Mouse (Mus musculus) heart, embryonic 13.5 days (tissue): ENCODE data around the gene Tst. TPM values are rescaled to one million over a fixed set of nuclear protein-coding genes. Genes with fewer than 3 reads are reported as not detected.

ENCODE experiments used
- ATAC-seq: fragments of 200-750 bp; cut with Nextera tagmentation; 2 replicates; pipeline ENCODE4 v1.8.0; 2017; ENCODE audit warnings: moderate TSS enrichment; ENCODE audit not compliant: insufficient number of reproducible peaks, low FRiP score, low TSS enrichment; ENCODE audit errors: extremely low read depth
- H3K27ac ChIP-seq: fragments of 300-500 bp; sonication (generic); replicated peaks from 2 replicates; pipeline ENCODE4 v1.5.1; 2015; ENCODE audit warnings: moderate library complexity, mild to moderate bottlenecking, inconsistent platforms
- H3K27me3 ChIP-seq: fragments of 300-500 bp; sonication (generic); replicated peaks from 2 replicates; pipeline ENCODE4 v1.6.1; 2015; ENCODE audit warnings: mild to moderate bottlenecking, inconsistent platforms
- H3K36me3 ChIP-seq: fragments of 300-500 bp; sonication (generic); 2 replicates; pipeline ENCODE4 v1.6.1; 2015; ENCODE audit warnings: mild to moderate bottlenecking, inconsistent platforms
- H3K4me1 ChIP-seq: fragments of 300-500 bp; sonication (generic); 2 replicates; pipeline ENCODE4 v1.6.1; 2015; ENCODE audit warnings: inconsistent platforms
- H3K4me2 ChIP-seq: fragments of 300-500 bp; sonication (generic); 2 replicates; pipeline ENCODE4 v1.6.1; 2015; ENCODE audit warnings: inconsistent platforms, mild to moderate bottlenecking, moderate library complexity
- H3K4me3 ChIP-seq: fragments of 300-500 bp; sonication (generic); 2 replicates; pipeline ENCODE4 v1.5.1; 2015; ENCODE audit warnings: moderate library complexity, mild to moderate bottlenecking, inconsistent platforms
- H3K9ac ChIP-seq: fragments of 300-500 bp; sonication (generic); 2 replicates; pipeline ENCODE4 v1.6.1; 2015; ENCODE audit warnings: inconsistent platforms, mild to moderate bottlenecking, moderate library complexity
- H3K9me3 ChIP-seq: fragments of 300-500 bp; sonication (generic); 2 replicates; pipeline ENCODE4 v1.6.1; 2016; ENCODE audit warnings: inconsistent platforms
- WGBS: fragments of 180-500 bp; shearing (Covaris S2); methylation state at CpG from one replicate; pipeline ENCODE4 v1.1.7; 2015; ENCODE audit warnings: mixed read lengths; 5-methylcytosine and 5-hydroxymethylcytosine counted together
- polyA plus RNA-seq: library from polyadenylated mRNA; unstranded; fragments of >200 nt; fragmentation: Nextera tagmentation; extraction: Ambion mirVana; gene quantifications from 2 replicates; pipeline ENCODE4 v1.2.1, GENCODE M21; 2015

Gene Tst
- polyA plus RNA-seq, 1 experiment from 2014 or later = 12.2 TPM

DNA sequence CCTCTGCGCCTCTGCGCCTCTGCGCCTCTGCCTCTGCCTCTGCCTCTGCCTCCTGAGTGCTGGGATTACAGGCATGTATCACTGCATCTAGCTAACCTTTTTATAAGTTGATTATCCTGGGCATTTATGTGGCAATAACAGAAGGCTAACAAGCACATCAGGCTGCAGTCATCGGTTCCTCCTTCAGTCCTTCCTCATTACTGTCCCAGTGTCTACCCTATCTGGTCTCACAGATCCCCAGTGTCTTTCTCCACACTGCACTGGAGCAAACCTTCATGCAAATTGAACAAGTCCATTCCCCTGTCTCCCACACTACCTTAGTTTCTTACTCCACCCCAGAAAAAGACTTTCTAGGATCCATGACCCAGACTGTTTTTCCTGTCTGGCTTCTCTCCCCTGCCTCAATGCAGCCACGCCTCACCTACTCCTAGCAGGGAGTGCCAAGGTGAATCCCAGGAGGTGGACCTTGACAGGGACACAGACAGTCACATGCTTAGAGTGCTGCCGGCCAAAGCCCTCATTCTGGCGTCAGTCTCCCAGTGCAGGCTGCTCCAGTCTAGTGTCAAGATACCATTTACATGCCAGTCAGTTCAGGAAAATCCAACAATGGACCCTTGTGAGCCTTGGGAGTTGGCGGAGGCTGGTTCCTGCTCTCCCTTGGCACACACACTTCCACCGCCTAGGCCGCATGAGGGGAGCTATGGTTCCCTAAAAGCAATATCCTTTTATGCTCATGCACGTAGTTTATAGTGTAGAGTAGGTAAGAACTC is 22.1 kb downstream of the Tst start:
- H3K36me3 ChIP-seq = no peaks in the 10 kb centered on the region
- peak overlapping the region; percentile 60 for H3K27ac ChIP-seq
- no peak overlapping the region for H3K4me2 ChIP-seq
- no peak overlapping the region for H3K4me3 ChIP-seq
- no peak for ATAC-seq
- H3K27me3 ChIP-seq = 0 out of 2 replicates have a peak, but pooled peaks cover under 1% of the 10 kb centered on the region
- 69% methylated on average over 11 of the region's 11 CpGs for WGBS
- no peak overlapping the region for H3K9ac ChIP-seq
- peaks cover 18% of the 10 kb centered on the region for H3K4me1 ChIP-seq
- H3K9me3 ChIP-seq = no peaks in the 10 kb centered on the region

DNA sequence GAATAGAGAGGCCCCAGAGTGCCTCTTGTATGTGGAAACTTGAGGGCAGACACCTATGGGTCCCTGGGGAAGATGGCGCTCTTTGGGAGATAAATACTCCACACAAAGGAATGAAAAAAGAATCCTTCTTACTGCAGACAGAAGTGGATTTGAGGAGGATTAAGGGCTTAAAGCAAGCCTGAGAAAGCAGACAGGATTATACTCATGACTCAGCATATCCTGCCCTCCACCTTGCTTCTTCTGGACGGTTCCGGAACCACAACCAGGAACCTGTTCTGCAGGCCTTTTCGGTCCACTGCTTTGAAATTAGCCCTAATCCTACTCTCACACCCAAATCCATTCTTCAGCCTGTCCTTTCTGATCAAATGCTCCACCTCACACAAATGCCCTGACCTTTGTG is 23.6 kb downstream of the Tst start:
- Histone ChIP-seq H3K27me3 (no peaks in the 10 kb centered on the region), H3K4me3 (no peak overlapping the region), H3K9me3 (no peaks in the 10 kb centered on the region), H3K4me2 (no peak overlapping the region), H3K36me3 (no peaks in the 10 kb centered on the region), H3K9ac (no peak overlapping the region), H3K27ac (no peak overlapping the region), H3K4me1 (peaks cover 18% of the 10 kb centered on the region)
- no peak for ATAC-seq
- 89% methylated on average over 4 of the region's 4 CpGs for WGBS

DNA sequence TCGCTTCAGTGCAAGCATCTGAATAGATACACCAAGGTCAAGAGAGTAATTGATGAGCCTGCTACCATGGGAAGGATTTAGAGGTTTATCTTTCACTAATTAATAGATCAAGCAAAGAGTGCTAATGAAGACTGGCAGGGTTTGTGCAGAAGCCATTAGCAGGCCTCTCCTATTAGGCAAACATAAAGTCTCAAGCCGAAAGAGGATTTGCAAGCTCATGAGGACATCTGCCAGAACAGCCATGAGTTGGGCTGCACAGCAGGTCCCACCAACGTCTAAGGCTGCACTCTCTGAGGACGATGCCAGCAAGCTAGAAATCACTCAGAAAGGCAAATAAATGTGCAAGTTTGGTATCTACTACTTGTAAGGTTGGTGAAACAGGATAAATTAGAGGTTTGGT is 25.0 kb downstream of the Tst start:
- WGBS = 61% methylated on average over 4 of the region's 4 CpGs
- Histone ChIP-seq H3K27me3 (no peaks in the 10 kb centered on the region), H3K27ac (no peak overlapping the region), H3K4me2 (no peak overlapping the region), H3K9me3 (no peaks in the 10 kb centered on the region), H3K36me3 (no peaks in the 10 kb centered on the region), H3K9ac (no peak overlapping the region), H3K4me3 (no peak overlapping the region), H3K4me1 (peaks cover 18% of the 10 kb centered on the region)
- no peak for ATAC-seq

DNA sequence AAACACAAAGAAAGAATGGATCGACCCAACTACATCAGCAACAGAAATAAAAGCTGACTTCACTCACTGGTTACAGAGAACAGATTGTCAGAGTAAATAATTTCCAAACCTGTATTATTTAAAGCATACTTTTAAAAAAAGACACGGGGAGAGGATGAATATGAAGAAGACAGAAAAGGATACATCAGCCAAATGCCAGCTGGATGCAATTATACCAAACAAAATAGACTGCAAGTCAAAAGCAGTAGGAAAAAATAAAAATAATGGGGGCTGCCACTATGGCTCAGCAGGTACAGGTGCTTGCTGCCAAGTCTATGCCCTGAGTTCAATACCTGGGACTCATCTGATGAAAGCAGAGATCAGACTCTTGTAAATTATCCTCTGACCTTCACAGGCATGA is 25.5 kb downstream of the Tst start:
- 74% methylated on average over 2 of the region's 2 CpGs for WGBS
- no peak overlapping the region for H3K4me3 ChIP-seq
- ATAC-seq = no peak
- H3K27ac ChIP-seq = no peak overlapping the region
- peaks cover 17% of the 10 kb centered on the region for H3K4me1 ChIP-seq
- no peaks in the 10 kb centered on the region for H3K36me3 ChIP-seq
- H3K4me2 ChIP-seq = no peak overlapping the region
- H3K9ac ChIP-seq = no peak overlapping the region
- no peaks in the 10 kb centered on the region; the same call in 1 of the 2 replicates for H3K27me3 ChIP-seq
- H3K9me3 ChIP-seq = no peaks in the 10 kb centered on the region

- 72% methylated on average over 10 of the region's 10 CpGs for WGBS
- Histone ChIP-seq H3K4me3 (no peak overlapping the region), H3K9me3 (no peaks in the 10 kb centered on the region), H3K27me3 (no peaks in the 10 kb centered on the region; the same call in 1 of the 2 replicates), H3K4me1 (0 out of 2 replicates have a peak, but pooled peaks cover 1% of the 10 kb centered on the region), H3K36me3 (no peaks in the 10 kb centered on the region), H3K4me2 (no peak overlapping the region), H3K27ac (no peak overlapping the region), H3K9ac (no peak overlapping the region)
- ATAC-seq = no peak
Measured at GRCm38 (mm10) chr15:78378556-78378955, 27.2 kb downstream of the Tst start.

DNA sequence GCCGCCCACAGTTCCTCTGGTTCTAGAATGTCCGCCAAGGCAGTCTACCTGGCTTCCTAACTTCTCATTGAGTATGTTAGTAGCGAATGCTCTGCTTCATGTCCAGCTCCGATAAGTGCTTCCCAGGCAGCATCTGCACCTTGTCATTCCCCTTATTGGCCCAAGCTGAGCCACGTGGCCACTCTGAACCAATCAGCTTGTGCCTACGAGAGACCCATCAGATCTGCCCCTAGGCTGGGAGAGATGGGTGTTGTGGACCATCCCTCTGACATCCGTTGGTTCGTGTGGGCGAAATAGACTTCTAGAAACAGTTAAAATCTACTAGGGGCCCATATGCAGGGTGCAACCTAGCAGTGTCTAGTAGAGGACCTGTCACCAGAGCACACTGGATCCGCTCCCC is 27.8 kb downstream of the Tst start:
- no peak overlapping the region for H3K9ac ChIP-seq
- WGBS = 79% methylated on average over 10 of the region's 10 CpGs
- H3K4me2 ChIP-seq = no peak overlapping the region
- H3K27ac ChIP-seq = no peak overlapping the region
- H3K27me3 ChIP-seq = no peaks in the 10 kb centered on the region; the same call in 1 of the 2 replicates
- H3K36me3 ChIP-seq = no peaks in the 10 kb centered on the region
- H3K4me3 ChIP-seq = no peak overlapping the region
- H3K9me3 ChIP-seq = no peaks in the 10 kb centered on the region
- ATAC-seq = no peak
- peaks cover under 1% of the 10 kb centered on the region; the same call in 1 of the 2 replicates for H3K4me1 ChIP-seq

- 61% methylated on average over 3 of the region's 3 CpGs for WGBS
- H3K4me3 ChIP-seq = no peak overlapping the region
- ATAC-seq = no peak
Measured at GRCm38 (mm10) chr15:78374204-78374603, 31.5 kb downstream of the Tst start.

GRCm38 (mm10) chr15:78372796-78373195 is 32.9 kb downstream of the Tst start:
- H3K9ac ChIP-seq = no peak overlapping the region
- WGBS = 55% methylated on average over 3 of the region's 3 CpGs
- peaks cover 12% of the 10 kb centered on the region for H3K4me1 ChIP-seq
- no peaks in the 10 kb centered on the region for H3K9me3 ChIP-seq
- no peak overlapping the region for H3K27ac ChIP-seq
- H3K4me3 ChIP-seq = no peak overlapping the region
- peaks cover 33% of the 10 kb centered on the region for H3K27me3 ChIP-seq
- ATAC-seq = no peak
- H3K36me3 ChIP-seq = no peaks in the 10 kb centered on the region
- H3K4me2 ChIP-seq = no peak overlapping the region

More at GRCm38 (mm10) chr15:78374204-78374603, 31.5 kb downstream of the Tst start:
- Histone ChIP-seq H3K4me1 (peaks cover 9% of the 10 kb centered on the region), H3K36me3 (no peaks in the 10 kb centered on the region), H3K9me3 (no peaks in the 10 kb centered on the region), H3K27me3 (peaks cover 20% of the 10 kb centered on the region), H3K9ac (no peak overlapping the region), H3K4me2 (no peak overlapping the region), H3K27ac (no peak overlapping the region)

GRCm38 (mm10) chr15:78369641-78370040 is 36.1 kb downstream of the Tst start:
- no peak for ATAC-seq
- WGBS = 67% methylated on average over 1 of the region's 1 CpGs

GRCm38 (mm10) chr15:78368926-78369346 is 36.8 kb downstream of the Tst start:
- Histone ChIP-seq H3K9me3 (no peaks in the 10 kb centered on the region), H3K27ac (no peak overlapping the region), H3K36me3 (no peaks in the 10 kb centered on the region), H3K4me1 (peaks cover 12% of the 10 kb centered on the region), H3K27me3 (peaks cover 55% of the 10 kb centered on the region), H3K4me2 (no peak overlapping the region), H3K4me3 (no peak overlapping the region), H3K9ac (no peak overlapping the region)
- 5% methylated on average over 8 of the region's 8 CpGs for WGBS
- ATAC-seq = no peak

More at GRCm38 (mm10) chr15:78369641-78370040, 36.1 kb downstream of the Tst start:
- Histone ChIP-seq H3K27me3 (peaks cover 54% of the 10 kb centered on the region), H3K4me2 (no peak overlapping the region), H3K27ac (no peak overlapping the region), H3K4me3 (no peak overlapping the region), H3K36me3 (no peaks in the 10 kb centered on the region), H3K9me3 (no peaks in the 10 kb centered on the region), H3K9ac (no peak overlapping the region), H3K4me1 (peaks cover 12% of the 10 kb centered on the region)

DNA sequence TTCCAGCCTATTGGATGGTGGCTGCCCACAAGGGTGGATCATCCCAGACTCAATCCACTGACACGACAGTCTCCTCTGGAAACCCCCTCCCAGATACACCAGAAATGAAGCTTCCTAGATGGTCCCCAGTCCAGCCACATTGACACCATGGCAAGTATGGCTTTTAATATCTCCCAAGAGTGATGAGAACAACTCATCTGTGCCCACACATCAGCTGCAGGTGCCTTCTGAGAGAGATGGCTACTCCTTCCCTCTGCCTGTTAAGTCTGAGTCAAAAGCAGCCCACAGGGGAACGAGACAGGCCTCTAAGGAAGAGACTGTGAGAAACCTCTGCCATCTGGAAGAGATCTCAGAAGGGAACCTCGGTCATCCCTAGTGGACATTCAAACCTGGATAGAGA is 37.9 kb downstream of the Tst start:
- no peak for ATAC-seq
- 58% methylated on average over 3 of the region's 3 CpGs for WGBS
- Histone ChIP-seq H3K27ac (no peak overlapping the region), H3K9me3 (peaks cover 1% of the 10 kb centered on the region; the same call in 1 of the 2 replicates), H3K4me1 (peaks cover 11% of the 10 kb centered on the region), H3K9ac (no peak overlapping the region), H3K27me3 (peaks cover 60% of the 10 kb centered on the region), H3K4me3 (no peak overlapping the region), H3K4me2 (no peak overlapping the region), H3K36me3 (no peaks in the 10 kb centered on the region)

DNA sequence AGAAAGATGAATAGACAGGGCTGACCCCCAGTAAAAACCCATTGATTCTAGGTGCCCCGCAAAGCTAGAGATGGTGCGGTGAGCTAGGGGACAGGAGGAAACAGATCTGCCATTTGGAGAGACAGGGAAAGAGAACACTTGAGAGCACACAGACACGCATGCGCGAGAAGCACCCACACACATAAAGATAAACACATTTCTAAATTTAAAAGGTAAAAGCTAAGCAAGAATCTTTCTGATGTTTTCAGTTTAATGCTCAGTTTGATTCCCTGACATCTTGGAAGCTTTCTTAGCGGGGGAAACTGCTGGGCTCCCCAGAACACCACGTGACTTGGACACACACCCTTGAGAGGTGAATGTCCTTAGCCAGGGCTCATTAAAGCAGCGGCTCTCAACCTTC is 38.8 kb downstream of the Tst start:
- no peaks in the 10 kb centered on the region for H3K36me3 ChIP-seq
- H3K9me3 ChIP-seq = peaks cover 7% of the 10 kb centered on the region; the same call in 1 of the 2 replicates
- WGBS = 76% methylated on average over 8 of the region's 8 CpGs
- H3K4me2 ChIP-seq = no peak overlapping the region
- ATAC-seq = no peak
- no peak overlapping the region for H3K4me3 ChIP-seq
- peaks cover 5% of the 10 kb centered on the region; the same call in 1 of the 2 replicates for H3K4me1 ChIP-seq
- peaks cover 57% of the 10 kb centered on the region for H3K27me3 ChIP-seq
- no peak overlapping the region for H3K27ac ChIP-seq
- H3K9ac ChIP-seq = no peak overlapping the region
